Mouse (Mus musculus) heart, adult 2 months (tissue): Measurements from ENCODE around the gene Nop9. TPM values are rescaled to one million over a fixed set of nuclear protein-coding genes. Genes with fewer than 3 reads are reported as not detected.

Experiments
- DNase-seq, 2 experiments: peaks; one replicate each; pipeline ENCODE4 v3.0.0; 2021
- H3K27ac ChIP-seq: fragments of 200-600 bp; 2 replicates; pipeline ENCODE4 v1.8.1; 2022
- H3K27me3 ChIP-seq: fragments of 200-500 bp; 2 replicates; pipeline ENCODE4 v1.6.1; 2012; ENCODE audit warnings: mild to moderate bottlenecking, low read length, inconsistent platforms, mixed read lengths; ENCODE audit not compliant: control insufficient read depth, insufficient read depth
- H3K36me3 ChIP-seq: fragments of 200-500 bp; 2 replicates; pipeline ENCODE4 v1.6.1; 2012; ENCODE audit warnings: low read length, inconsistent platforms; ENCODE audit not compliant: control insufficient read depth, insufficient read depth
- H3K4me1 ChIP-seq: fragments of 200-500 bp; 2 replicates; pipeline ENCODE4 v1.6.1; 2011; ENCODE audit warnings: low read length; ENCODE audit not compliant: control insufficient read depth, insufficient read depth
- H3K4me3 ChIP-seq: fragments of 200-600 bp; 2 replicates; pipeline ENCODE4 v1.8.1; 2022
- H3K79me2 ChIP-seq: fragments of 200-500 bp; replicated peaks from 2 replicates; pipeline ENCODE4 v1.6.1; 2012; ENCODE audit warnings: mild to moderate bottlenecking, inconsistent platforms, low read length, moderate library complexity, mixed read lengths; ENCODE audit not compliant: control insufficient read depth, insufficient read depth
- H3K9ac ChIP-seq: fragments of 200-500 bp; 2 replicates; pipeline ENCODE4 v1.6.1; 2012; ENCODE audit warnings: low read depth, mild to moderate bottlenecking, control low read depth, inconsistent platforms, low read length, mixed read lengths
- CTCF ChIP-seq: fragments of 200-600 bp; IDR thresholded peaks from 2 replicates; pipeline ENCODE4 v1.8.1; 2022; ENCODE audit warnings: antibody characterized with exemption, mild to moderate bottlenecking, moderate library complexity
- EP300 ChIP-seq: fragments of 200-500 bp; IDR thresholded peaks from 2 replicates; pipeline ENCODE4 v1.6.1; 2011; ENCODE audit warnings: low read depth, low read length, control low read depth; ENCODE audit not compliant: insufficient read depth
- POLR2A ChIP-seq: fragments of 200-500 bp; IDR thresholded peaks from 2 replicates; pipeline ENCODE4 v1.6.1; 2011; ENCODE audit warnings: mild to moderate bottlenecking, low read depth, low read length, control low read depth; ENCODE audit not compliant: insufficient read depth
- WGBS: fragments of 180-500 bp; shearing (Covaris S2); methylation state at CpG from one replicate; pipeline ENCODE4 v1.1.7; 2018; 5-methylcytosine and 5-hydroxymethylcytosine counted together
- intact Hi-C: fragments of 180-260 bp; cut with DNase I; formaldehyde crosslinking; loops from one replicate; pipeline ENCODE4 v1.15.1; 2025
- polyA plus RNA-seq: library from polyadenylated mRNA; depleted of rRNA; stranded (reverse); fragments of >200 nt; gene quantifications from 2 replicates; pipeline ENCODE4 v1.2.3, GENCODE M21; 2012
- total RNA-seq, 2 experiments: library from RNA; stranded (reverse); gene quantifications; 2 replicates each; pipeline ENCODE4 v1.2.3; 2021

Nop9 gene
- total and polyA plus RNA-seq, 3 experiments: 8.3 to 11.4 (median 10.1) TPM

DNA sequence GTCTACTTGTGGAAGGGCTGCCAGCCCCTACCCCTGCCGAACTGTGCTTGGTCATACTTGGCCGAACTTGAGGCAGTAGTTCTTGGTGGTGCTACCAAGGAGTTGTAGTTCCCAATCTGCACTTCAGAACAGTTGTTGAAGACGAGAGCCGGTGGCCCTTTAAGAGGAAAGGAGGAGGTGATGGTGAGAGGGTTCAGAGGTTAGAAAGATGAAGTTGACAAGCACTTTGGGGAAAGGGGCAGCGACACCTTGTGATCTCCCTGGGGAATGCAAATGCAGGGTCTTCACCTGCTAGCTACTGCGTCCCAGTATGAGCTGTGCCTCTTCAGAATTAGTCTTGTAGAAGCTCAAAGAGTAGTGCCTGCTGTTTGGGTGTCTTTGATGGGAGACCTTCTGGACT is 39.7 kb downstream of the Nop9 start:
- Histone ChIP-seq H3K27me3 (no peaks in the 10 kb centered on the region), H3K4me3 (no peak overlapping the region), H3K4me1 (peaks cover 4% of the 10 kb centered on the region), H3K9ac (no peak overlapping the region), H3K36me3 (no peaks in the 10 kb centered on the region), H3K27ac (peak overlapping the region; percentile 6), H3K79me2 (no peaks in the 10 kb centered on the region)
- TF ChIP-seq POLR2A: no peak
- TF ChIP-seq CTCF: peak; percentile 28; the same call in 1 of the 2 replicates
- DNase-seq: peak in 1 of 2 experiments; percentile 19
- WGBS: 51% methylated on average over 6 of the region's 6 CpGs
- intact Hi-C loops: no loop called here

- Histone ChIP-seq H3K27me3 (no peaks in the 10 kb centered on the region), H3K27ac (no peak overlapping the region), H3K36me3 (no peaks in the 10 kb centered on the region), H3K4me1 (no peaks in the 10 kb centered on the region; the same call in none of the 2 replicates), H3K9ac (no peak overlapping the region), H3K79me2 (no peaks in the 10 kb centered on the region), H3K4me3 (no peak overlapping the region)
- WGBS: 43% methylated on average over 11 of the region's 11 CpGs
- DNase-seq: peak in 1 of 2 experiments; percentile 19
- TF ChIP-seq POLR2A: no peak
- no peak for TF ChIP-seq CTCF
- no peak for TF ChIP-seq EP300
- intact Hi-C loops: no loop called here
These were observed 42.2 kb downstream of the Nop9 start for GRCm38 (mm10) chr14:55787731-55788130.

DNA sequence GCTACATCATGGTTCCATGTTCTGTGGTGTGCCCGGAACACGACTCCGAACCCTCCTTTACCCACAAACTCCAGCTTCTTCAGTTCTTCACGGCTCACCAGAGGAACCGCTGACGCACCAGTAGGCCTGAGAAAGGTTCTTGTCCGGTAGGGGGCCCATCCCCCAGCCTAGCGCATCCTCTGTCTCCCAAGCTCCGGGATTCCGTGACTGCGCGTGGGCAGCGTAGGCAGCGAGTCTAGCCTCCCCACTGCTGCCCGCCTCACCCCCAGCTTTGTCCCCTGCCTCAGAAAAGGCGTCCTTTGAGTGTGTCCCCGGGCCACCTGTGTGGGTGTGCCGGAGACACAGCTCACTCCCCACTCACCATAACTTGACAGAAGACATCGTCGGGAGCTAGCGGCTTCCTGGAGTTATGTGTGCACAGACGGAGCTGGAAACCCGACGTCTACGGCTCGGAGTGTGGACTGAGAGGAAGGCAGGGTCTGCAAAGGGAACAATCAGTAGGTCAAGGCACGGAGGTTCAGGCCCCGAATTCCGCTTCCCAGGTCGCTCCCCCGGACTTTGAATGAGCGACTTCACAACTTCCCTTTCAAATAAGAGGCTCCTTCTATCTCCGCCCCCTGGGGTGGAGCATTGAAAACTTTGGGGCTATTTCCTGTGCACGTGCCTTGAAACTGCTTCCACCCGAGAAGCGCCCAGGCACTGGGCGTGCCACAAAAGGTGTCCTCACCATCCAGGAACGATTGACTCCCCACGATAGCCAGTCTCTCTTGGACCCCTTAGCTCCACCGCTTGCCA is 43.0 kb downstream of the Nop9 start, which contains the start of gene Ripk3:
Gene Ripk3 (minus strand): TSS at position 610 of the 795 bp plus-strand sequence.
- peak; percentile 68 to 76 for DNase-seq
- intact Hi-C loops: no loop called here
- H3K4me3 ChIP-seq: peak within 1 kb of the TSS; percentile 51
- 6% methylated on average over 40 of the region's 40 CpGs for WGBS
- H3K4me1 ChIP-seq: no peaks in the 10 kb centered on the region; the same call in none of the 2 replicates
- H3K27me3 ChIP-seq: no peaks in the 10 kb centered on the region
- H3K36me3 ChIP-seq: no peaks in the 10 kb centered on the region
- TF ChIP-seq EP300 (no peak), POLR2A (peak; percentile 38; the same call in 1 of the 2 replicates), CTCF (peak; percentile 15; the same call in 1 of the 2 replicates)
- H3K79me2 ChIP-seq: no peaks in the 10 kb centered on the region
- peak within 1 kb of the TSS; percentile 50 for H3K9ac ChIP-seq
- peak within 1 kb of the TSS; percentile 26; the same call in 1 of the 2 replicates for H3K27ac ChIP-seq

DNA sequence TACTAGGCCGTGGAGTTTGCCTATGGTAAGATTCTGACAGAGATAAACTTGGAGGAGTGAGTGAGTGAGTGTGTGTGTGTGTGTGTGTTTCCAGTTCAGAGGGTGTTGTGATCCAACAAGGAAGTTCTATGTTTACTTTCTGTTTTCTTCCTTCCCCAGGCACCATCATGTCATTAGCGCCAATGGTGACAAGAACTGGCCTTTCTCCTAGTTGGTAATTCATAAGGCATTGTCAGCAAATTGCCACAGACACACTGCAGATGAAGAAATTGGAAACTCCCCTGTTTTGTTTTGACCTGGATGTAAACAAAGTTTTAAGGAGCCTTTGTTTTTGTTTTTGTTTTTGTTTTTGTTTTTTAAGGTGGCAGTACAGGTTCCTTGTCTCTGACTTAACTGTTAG is 48.0 kb downstream of the Nop9 start:
- intact Hi-C loops: no loop called here
- no peak overlapping the region for H3K4me3 ChIP-seq

GRCm38 (mm10) chr14:55793946-55794345 is 48.5 kb downstream of the Nop9 start:
- WGBS: 58% methylated on average over 2 of the region's 2 CpGs

More for the DNA sequence above, 48.0 kb downstream of the Nop9 start:
- Histone ChIP-seq H3K9ac (no peak overlapping the region), H3K79me2 (no peaks in the 10 kb centered on the region), H3K27me3 (no peaks in the 10 kb centered on the region), H3K4me1 (peaks cover 3% of the 10 kb centered on the region), H3K27ac (no peak overlapping the region), H3K36me3 (no peaks in the 10 kb centered on the region)
- DNase-seq: no peak
- no peak for TF ChIP-seq EP300
- no peak for TF ChIP-seq CTCF
- no peak for TF ChIP-seq POLR2A
- WGBS: 48% methylated on average over 2 of the region's 2 CpGs

More at GRCm38 (mm10) chr14:55793946-55794345, 48.5 kb downstream of the Nop9 start:
- no peak overlapping the region; the same call in 1 of the 2 replicates for H3K27ac ChIP-seq
- intact Hi-C loops: no loop called here
- H3K79me2 ChIP-seq: no peaks in the 10 kb centered on the region
- no peaks in the 10 kb centered on the region for H3K36me3 ChIP-seq
- peak; percentile 26 to 33 for DNase-seq
- H3K4me3 ChIP-seq: no peak overlapping the region
- no peak overlapping the region for H3K9ac ChIP-seq
- no peak for TF ChIP-seq EP300
- TF ChIP-seq POLR2A: no peak
- TF ChIP-seq CTCF: no peak
- no peaks in the 10 kb centered on the region for H3K27me3 ChIP-seq
- H3K4me1 ChIP-seq: peaks cover 3% of the 10 kb centered on the region; the same call in 1 of the 2 replicates
